Mouse (Mus musculus) liver, adult 2 months (tissue): Measurements from ENCODE around the gene Pear1.

Source experiments
- CTCF ChIP-seq: fragments of 200-500 bp; IDR thresholded peaks from 2 replicates; pipeline ENCODE4 v1.5.1; 2011; ENCODE audit warnings: low read depth, low read length, control low read depth
- POLR2A ChIP-seq: fragments of 200-500 bp; IDR thresholded peaks from 2 replicates; pipeline ENCODE4 v1.6.1; 2011; ENCODE audit warnings: low read length, control low read depth; ENCODE audit not compliant: insufficient read depth; ENCODE audit errors: extremely low read depth

DNA sequence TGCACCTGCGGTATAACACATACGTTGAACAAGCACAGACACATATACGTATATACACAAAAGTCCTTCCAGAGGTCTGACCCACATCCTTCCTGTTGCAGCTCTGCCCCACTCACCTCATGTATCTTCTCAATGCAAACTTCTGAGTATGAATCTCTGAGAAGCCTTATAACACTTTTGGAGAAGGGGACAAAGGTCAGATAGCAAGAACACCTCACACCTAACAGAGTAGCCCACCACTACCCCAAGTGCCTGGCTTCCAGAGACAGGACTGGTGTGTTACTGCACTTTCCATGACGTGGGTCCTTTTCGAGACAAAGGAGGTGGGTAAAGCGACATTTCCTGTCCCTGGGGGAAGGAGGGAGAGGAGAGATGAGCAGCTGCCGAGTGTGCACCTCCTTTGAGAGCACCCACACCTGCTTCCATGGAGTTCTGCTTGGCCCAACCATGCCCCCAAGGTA lies 22.6 kb upstream of the Pear1 start, which contains the start of gene Sh2d2a:
- TF ChIP-seq CTCF = no peak
- TF ChIP-seq POLR2A = no peak
